Mouse (Mus musculus) thymus, adult 2 months (tissue): ENCODE measurements around the gene Gm1123. TPM values are rescaled to one million over a fixed set of nuclear protein-coding genes. Genes with fewer than 3 reads are reported as not detected.

Experiments used
- DNase-seq: peaks from one replicate; pipeline ENCODE4 v3.0.0; 2021
- H3K27ac ChIP-seq: fragments of 200-500 bp; 2 replicates; pipeline ENCODE4 v1.5.1; 2012; ENCODE audit warnings: low read length, control low read depth; ENCODE audit not compliant: control insufficient read depth, insufficient read depth
- H3K27me3 ChIP-seq: fragments of 200-500 bp; 2 replicates; pipeline ENCODE4 v1.6.1; 2012; ENCODE audit warnings: mild to moderate bottlenecking, low read length, moderate library complexity, mixed read lengths; ENCODE audit not compliant: control insufficient read depth, insufficient read depth
- H3K36me3 ChIP-seq: fragments of 200-500 bp; 2 replicates; pipeline ENCODE4 v1.6.1; 2012; ENCODE audit warnings: mild to moderate bottlenecking, low read length, moderate library complexity; ENCODE audit not compliant: control insufficient read depth, insufficient read depth
- H3K4me1 ChIP-seq: fragments of 200-500 bp; replicated peaks from 2 replicates; pipeline ENCODE4 v1.6.1; 2012; ENCODE audit warnings: low read length; ENCODE audit not compliant: control insufficient read depth, insufficient read depth
- H3K4me3 ChIP-seq: fragments of 200-500 bp; 2 replicates; pipeline ENCODE4 v1.5.1; 2012; ENCODE audit warnings: mild to moderate bottlenecking, low read length, control low read depth, moderate library complexity; ENCODE audit not compliant: control insufficient read depth, insufficient read depth
- CTCF ChIP-seq: fragments of 200-500 bp; IDR thresholded peaks from 2 replicates; pipeline ENCODE4 v1.5.1; 2012; ENCODE audit warnings: mild to moderate bottlenecking, control low read depth, low read length, moderate library complexity, borderline replicate concordance; ENCODE audit not compliant: control insufficient read depth, poor library complexity, insufficient read depth; ENCODE audit errors: extremely low read depth
- POLR2A ChIP-seq: fragments of 200-500 bp; IDR thresholded peaks from 2 replicates; pipeline ENCODE4 v1.6.1; 2012; ENCODE audit warnings: mild to moderate bottlenecking, low read length, control low read depth, moderate library complexity; ENCODE audit not compliant: control insufficient read depth, poor library complexity, insufficient read depth; ENCODE audit errors: extremely low read depth
- WGBS: fragments of 180-500 bp; shearing (Covaris S2); methylation state at CpG from one replicate; pipeline ENCODE4 v1.1.7; 2018; 5-methylcytosine and 5-hydroxymethylcytosine counted together
- polyA plus RNA-seq: library from polyadenylated mRNA; depleted of rRNA; stranded (reverse); fragments of >200 nt; gene quantifications from 2 replicates; pipeline ENCODE4 v1.2.3, GENCODE M21; 2012; rRNA removed

The Gm1123 gene
- polyA plus RNA-seq, 1 experiment = 0.18 TPM

- Histone ChIP-seq H3K27me3 (peaks cover 26% of the 10 kb centered on the region), H3K36me3 (no peaks in the 10 kb centered on the region), H3K4me3 (no peak overlapping the region), H3K27ac (no peak overlapping the region), H3K4me1 (no peaks in the 10 kb centered on the region)
- no peak for DNase-seq
- 24% methylated on average over 5 of the region's 5 CpGs for WGBS
- no peak for TF ChIP-seq POLR2A
- no peak for TF ChIP-seq CTCF
Observed at GRCm38 (mm10) chr9:98960348-98960747, 75.2 kb downstream of the Gm1123 start.

GRCm38 (mm10) chr9:98959851-98960250 is 75.7 kb downstream of the Gm1123 start:
- peaks cover 28% of the 10 kb centered on the region for H3K27me3 ChIP-seq
- 41% methylated on average over 3 of the region's 3 CpGs for WGBS
- no peak overlapping the region for H3K4me3 ChIP-seq
- no peaks in the 10 kb centered on the region for H3K4me1 ChIP-seq
- no peak overlapping the region for H3K27ac ChIP-seq
- no peak for TF ChIP-seq POLR2A
- TF ChIP-seq CTCF = no peak
- H3K36me3 ChIP-seq = no peaks in the 10 kb centered on the region
- DNase-seq = no peak

GRCm38 (mm10) chr9:98958628-98959027 is 76.9 kb downstream of the Gm1123 start:
- Histone ChIP-seq H3K4me3 (no peak overlapping the region), H3K27me3 (peaks cover 24% of the 10 kb centered on the region), H3K27ac (no peak overlapping the region), H3K36me3 (no peaks in the 10 kb centered on the region), H3K4me1 (no peaks in the 10 kb centered on the region)
- no peak for TF ChIP-seq CTCF
- TF ChIP-seq POLR2A = no peak
- no peak for DNase-seq
- 13% methylated on average over 6 of the region's 6 CpGs for WGBS

- DNase-seq = no peak
- H3K27me3 ChIP-seq = peaks cover 23% of the 10 kb centered on the region
- H3K36me3 ChIP-seq = no peaks in the 10 kb centered on the region
- H3K27ac ChIP-seq = no peak overlapping the region
- H3K4me3 ChIP-seq = no peak overlapping the region
- TF ChIP-seq POLR2A = no peak
- TF ChIP-seq CTCF = no peak
- H3K4me1 ChIP-seq = no peaks in the 10 kb centered on the region
- 7% methylated on average over 23 of the region's 23 CpGs for WGBS
Observed at GRCm38 (mm10) chr9:98957751-98958351, 77.7 kb downstream of the Gm1123 start.

Other genes starting within 250 kb of the Gm1123 start
- not detected in 2 replicates for gene Prr23a1, start 193.2 kb downstream of the Gm1123 start, polyA plus RNA-seq
- not detected in 2 replicates for gene Prr23a2, start 179.2 kb downstream of the Gm1123 start, polyA plus RNA-seq
- gene Prr23a3, start 170.9 kb downstream of the Gm1123 start, polyA plus RNA-seq = not detected in 2 replicates
- not detected in 2 replicates for gene 7420426K07Rik, start 132.6 kb downstream of the Gm1123 start, polyA plus RNA-seq
- 0.05 and 0.14 TPM in 2 replicates for gene Foxl2, start 80.4 kb downstream of the Gm1123 start, polyA plus RNA-seq
- 3.9 and 5.7 TPM in 2 replicates for gene Faim, start 49.3 kb downstream of the Gm1123 start, polyA plus RNA-seq
- 2.7 and 2.9 TPM in 2 replicates for gene Pik3cb, start 104.9 kb upstream of the Gm1123 start, polyA plus RNA-seq
- not detected in 2 replicates for gene Faiml, start 201.5 kb upstream of the Gm1123 start, polyA plus RNA-seq
- gene Cep70, start 207.7 kb upstream of the Gm1123 start, polyA plus RNA-seq = 5.2 and 7.0 TPM in 2 replicates